Mouse (Mus musculus) hindbrain, embryonic 16.5 days (tissue): ENCODE measurements around the gene Pomc. TPM values are rescaled to one million over a fixed set of nuclear protein-coding genes. Genes with fewer than 3 reads are reported as not detected.

Experiments used
- ATAC-seq: fragments of 200-750 bp; cut with Nextera tagmentation; 2 replicates; pipeline ENCODE4 v1.8.0; 2017; ENCODE audit warnings: moderate TSS enrichment, moderate library complexity
- H3K27ac ChIP-seq: fragments of 300-500 bp; sonication (generic); 2 replicates; pipeline ENCODE4 v1.5.1; 2014; ENCODE audit warnings: low read depth, mild to moderate bottlenecking, control low read depth, low read length, moderate library complexity
- H3K27me3 ChIP-seq: fragments of 300-500 bp; sonication (generic); replicated peaks from 2 replicates; pipeline ENCODE4 v1.6.1; 2014; ENCODE audit warnings: low read length; ENCODE audit not compliant: control insufficient read depth, insufficient read depth
- H3K36me3 ChIP-seq: fragments of 300-500 bp; sonication (generic); 2 replicates; pipeline ENCODE4 v1.6.1; 2014; ENCODE audit warnings: mild to moderate bottlenecking, low read length, moderate library complexity, mixed read lengths; ENCODE audit not compliant: control insufficient read depth, insufficient read depth
- H3K4me1 ChIP-seq: fragments of 300-500 bp; sonication (generic); 2 replicates; pipeline ENCODE4 v1.6.1; 2014; ENCODE audit warnings: low read depth, low read length; ENCODE audit not compliant: control insufficient read depth, insufficient read depth
- H3K4me2 ChIP-seq: fragments of 300-500 bp; sonication (generic); 2 replicates; pipeline ENCODE4 v1.6.1; 2014; ENCODE audit warnings: mild to moderate bottlenecking, low read length, control low read depth, moderate library complexity
- H3K4me3 ChIP-seq: fragments of 300-500 bp; sonication (generic); 2 replicates; pipeline ENCODE4 v1.5.1; 2014; ENCODE audit warnings: mild to moderate bottlenecking, low read length, control low read depth, moderate library complexity
- H3K9ac ChIP-seq: fragments of 300-500 bp; sonication (generic); 2 replicates; pipeline ENCODE4 v1.6.1; 2014; ENCODE audit warnings: low read depth, mild to moderate bottlenecking, control low read depth, low read length, moderate library complexity
- H3K9me3 ChIP-seq: fragments of 300-500 bp; sonication (generic); 2 replicates; pipeline ENCODE4 v1.6.1; 2014; ENCODE audit warnings: mild to moderate bottlenecking, low read length, moderate library complexity; ENCODE audit not compliant: control insufficient read depth
- WGBS: fragments of 180-500 bp; shearing (Covaris S2); extraction: QIAGEN DNeasy Blood & Tissue Kit; methylation state at CpG from one replicate; pipeline ENCODE4 v1.1.7; 2014; 5-methylcytosine and 5-hydroxymethylcytosine counted together
- polyA plus RNA-seq: library from polyadenylated mRNA; unstranded; fragments of >200 nt; fragmentation: Nextera tagmentation; extraction: Ambion mirVana; gene quantifications from 2 replicates; pipeline ENCODE4 v1.2.1, GENCODE M21; 2015

The Pomc gene
- polyA plus RNA-seq, 1 experiment from 2014 or later = 3.4 TPM

DNA sequence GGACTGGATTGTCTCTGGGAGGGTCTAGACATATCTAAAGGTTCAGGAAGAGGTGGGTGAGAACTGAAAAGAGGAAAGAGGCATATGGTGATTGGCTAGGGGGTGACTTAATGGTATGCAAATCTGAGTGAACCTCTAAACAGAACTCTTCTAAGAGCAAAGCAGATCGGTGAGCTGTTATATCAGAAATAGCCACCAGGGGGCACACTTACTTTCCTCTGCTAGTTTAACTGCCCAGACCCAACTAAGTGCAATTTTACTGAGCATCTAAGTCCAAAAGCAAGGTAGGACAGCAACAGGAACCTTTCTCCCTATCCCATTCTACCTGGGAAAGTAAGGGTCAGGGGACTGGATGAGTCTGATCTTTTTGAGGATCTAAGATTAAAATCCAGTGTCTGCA lies 29.0 kb downstream of the Pomc start:
- no peak overlapping the region for H3K27ac ChIP-seq
- H3K4me3 ChIP-seq = no peak overlapping the region
- H3K36me3 ChIP-seq = peaks cover 3% of the 10 kb centered on the region; the same call in 1 of the 2 replicates
- H3K4me1 ChIP-seq = peaks cover 13% of the 10 kb centered on the region
- no peak for ATAC-seq
- 0% methylated on average over 1 of the region's 1 CpGs for WGBS
- no peak overlapping the region for H3K9ac ChIP-seq
- no peaks in the 10 kb centered on the region for H3K9me3 ChIP-seq
- no peak overlapping the region for H3K4me2 ChIP-seq
- no peaks in the 10 kb centered on the region for H3K27me3 ChIP-seq

DNA sequence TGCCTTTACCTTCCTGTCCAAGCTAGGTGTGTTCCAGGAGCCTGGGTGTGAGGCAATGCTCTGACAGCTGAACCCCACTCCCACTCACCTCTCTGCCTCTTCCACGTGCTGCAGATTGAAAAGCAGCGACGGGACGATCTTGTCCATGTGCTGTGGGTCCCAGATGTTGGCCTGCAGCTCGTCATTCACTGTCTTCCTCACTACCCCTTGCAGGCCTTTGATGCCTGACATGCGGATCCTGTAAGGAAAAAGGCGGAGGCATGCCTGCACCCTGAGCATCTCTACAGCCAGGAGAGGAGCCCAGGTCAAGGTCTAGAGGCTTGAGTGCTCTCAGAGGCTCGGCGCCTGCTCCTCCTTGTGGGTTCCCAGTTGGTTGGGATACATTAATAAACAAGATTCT lies 29.7 kb downstream of the Pomc start:
- Histone ChIP-seq H3K9me3 (no peaks in the 10 kb centered on the region), H3K4me1 (peaks cover 13% of the 10 kb centered on the region), H3K27ac (no peak overlapping the region), H3K4me2 (no peak overlapping the region), H3K36me3 (peaks cover 3% of the 10 kb centered on the region; the same call in 1 of the 2 replicates), H3K4me3 (no peak overlapping the region), H3K9ac (no peak overlapping the region), H3K27me3 (no peaks in the 10 kb centered on the region)
- no peak for ATAC-seq
- WGBS = 81% methylated on average over 9 of the region's 9 CpGs

DNA sequence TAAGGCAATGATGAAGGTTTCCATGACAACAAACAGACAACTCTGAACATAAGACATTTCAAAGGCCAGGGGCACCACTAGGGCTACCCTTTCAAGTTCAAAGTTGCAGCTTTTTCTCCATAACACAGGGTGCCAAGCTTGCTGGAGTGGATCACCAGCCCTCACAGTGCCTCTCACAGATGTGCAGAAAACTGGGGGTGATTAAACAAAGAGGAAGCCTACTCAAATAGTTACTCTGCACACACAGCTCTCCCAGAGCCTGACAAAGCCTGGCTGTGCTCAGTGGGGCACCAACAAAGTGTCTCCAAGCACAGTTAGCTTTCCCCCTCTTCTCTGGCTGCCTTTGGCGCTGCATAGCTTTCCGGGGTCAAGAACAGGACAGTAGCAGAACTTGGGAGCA lies 35.2 kb downstream of the Pomc start:
- H3K36me3 ChIP-seq = peaks cover 10% of the 10 kb centered on the region; the same call in 1 of the 2 replicates
- H3K27me3 ChIP-seq = no peaks in the 10 kb centered on the region
- no peak overlapping the region for H3K4me3 ChIP-seq
- no peaks in the 10 kb centered on the region for H3K4me1 ChIP-seq
- 34% methylated on average over 2 of the region's 2 CpGs for WGBS
- no peak overlapping the region for H3K9ac ChIP-seq
- no peak overlapping the region for H3K4me2 ChIP-seq
- H3K9me3 ChIP-seq = no peaks in the 10 kb centered on the region
- ATAC-seq = no peak
- no peak overlapping the region for H3K27ac ChIP-seq

DNA sequence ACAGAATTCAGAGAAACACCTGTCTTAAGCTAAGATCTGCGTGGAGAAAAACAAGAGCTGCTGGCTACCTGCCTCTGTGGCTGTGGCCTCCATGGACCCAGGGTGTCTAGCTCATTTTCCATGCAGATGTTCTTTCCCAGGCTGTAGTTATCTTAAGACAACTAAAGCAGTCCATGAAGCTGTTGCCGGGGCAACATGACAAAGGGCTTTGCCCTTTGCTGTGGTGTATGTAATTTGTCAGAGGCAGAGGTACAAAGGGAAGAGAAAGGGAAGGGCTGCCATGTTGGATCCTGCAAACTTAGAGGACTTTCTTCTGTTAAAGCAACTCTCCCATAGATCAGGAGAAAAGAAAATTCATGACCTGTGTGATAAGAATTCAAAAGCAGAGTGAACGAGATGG lies 36.3 kb downstream of the Pomc start:
- Histone ChIP-seq H3K4me3 (no peak overlapping the region), H3K27ac (no peak overlapping the region), H3K27me3 (no peaks in the 10 kb centered on the region), H3K9me3 (no peaks in the 10 kb centered on the region), H3K4me2 (no peak overlapping the region), H3K36me3 (peaks cover 7% of the 10 kb centered on the region; the same call in 1 of the 2 replicates), H3K4me1 (no peaks in the 10 kb centered on the region), H3K9ac (no peak overlapping the region)
- 52% methylated on average over 3 of the region's 3 CpGs for WGBS
- ATAC-seq = no peak

DNA sequence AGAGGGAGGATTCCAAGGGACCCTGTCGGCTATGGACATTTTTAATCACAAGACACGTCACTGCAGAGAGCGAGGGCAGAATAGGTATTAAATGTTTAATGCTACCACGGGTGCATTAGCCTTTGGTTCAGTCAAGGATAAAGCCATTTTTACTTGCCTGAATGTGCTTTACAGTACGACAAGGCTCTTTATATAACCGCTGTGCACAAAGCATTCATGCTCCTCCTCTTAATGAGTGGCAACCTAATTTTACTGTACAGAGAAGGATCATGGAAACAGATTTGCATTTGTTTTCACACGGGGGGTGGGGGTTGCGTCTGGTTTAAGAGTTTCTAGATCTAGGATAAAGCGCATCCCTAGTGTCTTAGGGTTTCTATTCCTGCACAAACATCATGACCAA lies 42.0 kb downstream of the Pomc start:
- ATAC-seq = no peak
- Histone ChIP-seq H3K4me3 (no peak overlapping the region), H3K4me2 (no peak overlapping the region), H3K36me3 (peaks cover 7% of the 10 kb centered on the region), H3K27me3 (no peaks in the 10 kb centered on the region), H3K9ac (no peak overlapping the region), H3K9me3 (no peaks in the 10 kb centered on the region), H3K27ac (no peak overlapping the region), H3K4me1 (no peaks in the 10 kb centered on the region)
- 77% methylated on average over 9 of the region's 9 CpGs for WGBS

DNA sequence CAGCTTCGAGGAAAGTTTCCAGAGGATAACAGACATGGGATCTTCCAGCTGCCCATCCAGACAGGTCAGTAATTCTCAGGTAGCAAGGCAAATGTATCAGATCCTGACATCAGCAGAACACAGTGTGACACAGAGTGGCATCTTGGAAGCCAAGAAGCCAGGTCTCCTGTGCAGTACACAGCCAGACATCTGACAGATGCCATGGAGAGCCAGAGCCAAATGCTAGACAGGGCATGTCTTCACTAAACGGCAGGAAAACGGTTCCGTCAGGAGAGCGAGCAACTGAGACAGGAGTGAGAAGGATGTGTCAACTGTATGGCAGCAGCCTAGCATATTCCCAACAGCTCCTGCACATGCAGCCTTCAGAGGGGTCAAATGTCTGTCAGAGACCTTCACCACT lies 45.7 kb downstream of the Pomc start:
- Histone ChIP-seq H3K9ac (no peak overlapping the region), H3K4me3 (no peak overlapping the region), H3K9me3 (no peaks in the 10 kb centered on the region), H3K4me1 (no peaks in the 10 kb centered on the region; the same call in 1 of the 2 replicates), H3K36me3 (peaks cover 2% of the 10 kb centered on the region), H3K4me2 (no peak overlapping the region), H3K27me3 (no peaks in the 10 kb centered on the region), H3K27ac (no peak overlapping the region)
- no peak for ATAC-seq
- 78% methylated on average over 5 of the region's 5 CpGs for WGBS

DNA sequence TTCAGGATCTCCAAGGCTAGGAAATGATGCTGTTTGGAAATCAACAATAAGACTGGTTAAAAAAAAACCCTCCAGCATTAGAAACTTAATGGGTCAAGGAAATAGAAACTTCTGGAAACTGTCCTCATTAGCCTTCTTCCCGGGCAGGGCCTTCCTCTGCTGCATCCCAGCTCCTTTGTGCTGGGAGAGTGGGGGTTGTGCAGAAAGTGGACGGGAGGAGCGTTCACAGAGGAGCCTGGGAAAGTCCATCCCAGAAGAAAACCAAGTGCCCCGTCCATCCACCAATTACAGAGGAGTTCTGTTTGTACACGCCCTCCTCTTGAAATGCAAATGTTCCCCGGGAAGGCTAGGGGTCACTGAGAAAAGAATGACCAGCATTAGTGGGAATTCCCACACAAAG lies 49.9 kb downstream of the Pomc start:
- H3K36me3 ChIP-seq = no peaks in the 10 kb centered on the region
- WGBS = 12% methylated on average over 6 of the region's 6 CpGs

DNA sequence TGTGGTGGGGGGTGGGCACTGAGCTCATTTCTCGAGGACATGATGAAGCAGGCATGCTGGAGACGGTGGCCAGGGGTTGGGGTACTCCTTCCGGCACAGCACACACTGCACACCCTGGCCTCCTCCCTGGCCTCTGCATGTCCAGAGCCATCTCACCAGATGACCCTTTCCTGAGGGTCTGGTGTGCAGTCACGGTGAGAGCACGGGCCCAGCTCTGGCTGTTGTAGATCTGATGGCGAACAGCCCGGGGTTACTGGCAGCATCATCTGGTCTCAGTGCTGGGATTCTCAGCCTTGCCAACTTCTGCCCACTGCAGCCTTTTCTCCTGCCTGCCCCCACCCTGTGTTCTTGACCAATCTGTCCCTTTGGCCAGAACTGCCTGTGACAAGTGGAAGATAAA lies 51.3 kb downstream of the Pomc start:
- H3K4me2 ChIP-seq = no peak overlapping the region
- ATAC-seq = peak; percentile 72
- no peaks in the 10 kb centered on the region for H3K36me3 ChIP-seq
- H3K27me3 ChIP-seq = no peaks in the 10 kb centered on the region
- H3K9me3 ChIP-seq = no peaks in the 10 kb centered on the region
- H3K9ac ChIP-seq = no peak overlapping the region
- no peak overlapping the region for H3K4me3 ChIP-seq
- peaks cover 27% of the 10 kb centered on the region for H3K4me1 ChIP-seq
- 70% methylated on average over 7 of the region's 7 CpGs for WGBS
- H3K27ac ChIP-seq = peak overlapping the region; percentile 24; the same call in 1 of the 2 replicates

More for the DNA sequence above, 49.9 kb downstream of the Pomc start:
- no peak for ATAC-seq
- no peak overlapping the region for H3K27ac ChIP-seq
- H3K9ac ChIP-seq = no peak overlapping the region
- H3K4me3 ChIP-seq = no peak overlapping the region
- no peak overlapping the region for H3K4me2 ChIP-seq
- H3K4me1 ChIP-seq = peaks cover 27% of the 10 kb centered on the region
- H3K9me3 ChIP-seq = no peaks in the 10 kb centered on the region
- H3K27me3 ChIP-seq = no peaks in the 10 kb centered on the region

DNA sequence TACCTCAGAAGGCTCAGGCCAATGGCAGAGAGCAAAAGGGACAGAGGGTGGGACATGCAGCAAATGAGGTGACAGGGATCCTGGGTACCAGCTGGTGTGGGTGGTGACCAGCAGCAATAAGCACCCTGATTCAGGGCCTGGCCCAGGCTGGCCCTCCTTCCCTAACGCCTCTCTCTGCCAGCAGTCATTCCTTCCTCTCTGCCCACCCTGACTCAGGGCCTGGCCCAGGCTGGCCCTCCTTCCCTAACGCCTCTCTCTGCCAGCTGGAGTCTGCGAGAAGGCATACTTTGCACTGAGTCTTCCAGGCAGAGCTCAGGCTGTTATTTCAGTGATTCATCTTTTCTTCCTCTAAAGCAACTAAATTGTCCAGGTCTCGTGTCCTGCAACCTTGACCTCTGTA lies 52.4 kb downstream of the Pomc start:
- no peaks in the 10 kb centered on the region for H3K9me3 ChIP-seq
- no peak overlapping the region for H3K4me2 ChIP-seq
- H3K27ac ChIP-seq = peak overlapping the region; percentile 70; the same call in 1 of the 2 replicates
- WGBS = 50% methylated on average over 4 of the region's 4 CpGs
- H3K27me3 ChIP-seq = no peaks in the 10 kb centered on the region
- peak; percentile 65 for ATAC-seq
- H3K4me1 ChIP-seq = peaks cover 27% of the 10 kb centered on the region
- no peak overlapping the region for H3K9ac ChIP-seq
- no peak overlapping the region for H3K4me3 ChIP-seq
- no peaks in the 10 kb centered on the region for H3K36me3 ChIP-seq

DNA sequence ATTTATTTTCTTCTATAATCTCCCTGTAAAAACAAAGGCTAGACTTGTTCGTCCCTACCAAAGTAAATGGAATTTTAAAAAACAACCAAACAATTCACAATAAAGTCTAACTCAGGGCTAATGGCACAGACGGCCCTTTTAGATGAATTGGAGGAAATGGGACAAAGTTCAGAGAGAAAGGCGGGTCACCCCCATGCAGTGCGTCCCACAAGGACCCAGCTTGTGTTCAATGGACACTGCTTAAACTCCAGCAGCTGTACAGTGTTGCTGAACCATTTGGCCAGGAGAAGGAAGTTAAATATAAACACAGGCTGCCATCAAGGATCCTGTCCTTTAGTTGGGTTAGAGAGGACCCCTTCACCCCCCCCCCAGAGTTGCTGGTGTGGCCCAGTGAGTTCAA lies 53.0 kb downstream of the Pomc start:
- Histone ChIP-seq H3K4me2 (no peak overlapping the region), H3K36me3 (no peaks in the 10 kb centered on the region), H3K4me3 (no peak overlapping the region), H3K9me3 (no peaks in the 10 kb centered on the region), H3K4me1 (peaks cover 27% of the 10 kb centered on the region), H3K27me3 (no peaks in the 10 kb centered on the region), H3K9ac (no peak overlapping the region), H3K27ac (peak overlapping the region; percentile 70; the same call in 1 of the 2 replicates)
- ATAC-seq = no peak
- 55% methylated on average over 4 of the region's 4 CpGs for WGBS
